Mouse (Mus musculus): ENCODE measurements at regions not wholly inside any gene's neighbourhood (a gene's known extent, or its start where the extent isn't known, plus 50 kb on each side); places are given as distances from the start of the nearest gene placed in this dataset.

- no peak for DNase-seq
Measured at GRCm38 (mm10) chr12:25213782-25214478, 117.0 kb upstream of the Id2 start.

DNA sequence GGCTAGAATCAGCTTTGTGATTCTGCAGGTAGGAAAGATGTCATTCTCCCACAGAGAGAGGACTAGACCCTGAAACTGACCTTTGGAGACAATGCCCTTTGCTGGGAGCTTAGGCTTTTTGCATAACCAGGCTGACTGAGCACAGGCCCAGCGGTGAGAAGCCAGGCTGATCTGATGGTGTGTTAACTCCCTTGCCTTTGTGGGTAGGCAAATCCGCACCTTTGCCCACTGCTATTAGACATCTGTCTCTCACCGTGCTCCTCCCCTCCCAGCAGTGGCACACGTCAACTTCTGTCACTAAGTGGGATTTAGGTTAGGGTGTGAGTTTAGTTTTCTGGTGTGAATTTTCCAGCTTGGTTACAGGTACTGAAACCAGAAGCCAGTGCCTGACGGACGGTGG is 114.4 kb upstream of the Id2 start:
- no peak for DNase-seq

DNA sequence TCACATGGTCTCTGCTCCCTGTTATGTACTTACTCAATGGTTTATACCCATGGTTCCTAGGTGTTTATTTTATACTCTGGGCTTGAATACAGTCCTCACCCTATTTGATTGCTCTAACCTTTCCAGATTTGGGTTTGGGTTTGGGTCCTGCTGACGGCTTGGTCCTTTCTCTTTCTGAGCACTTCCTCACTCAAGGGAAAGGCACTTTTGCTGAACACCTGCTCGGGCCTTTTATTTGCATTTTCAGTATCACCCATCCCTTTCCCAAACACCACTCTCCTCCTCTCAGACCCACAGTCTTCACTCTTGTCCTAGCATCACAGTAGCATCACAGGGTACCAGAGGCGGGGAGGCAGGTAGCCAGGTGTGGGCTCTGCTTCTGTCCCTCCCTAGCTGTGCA is 113.7 kb upstream of the Id2 start:
- DNase-seq, result no peak

DNA sequence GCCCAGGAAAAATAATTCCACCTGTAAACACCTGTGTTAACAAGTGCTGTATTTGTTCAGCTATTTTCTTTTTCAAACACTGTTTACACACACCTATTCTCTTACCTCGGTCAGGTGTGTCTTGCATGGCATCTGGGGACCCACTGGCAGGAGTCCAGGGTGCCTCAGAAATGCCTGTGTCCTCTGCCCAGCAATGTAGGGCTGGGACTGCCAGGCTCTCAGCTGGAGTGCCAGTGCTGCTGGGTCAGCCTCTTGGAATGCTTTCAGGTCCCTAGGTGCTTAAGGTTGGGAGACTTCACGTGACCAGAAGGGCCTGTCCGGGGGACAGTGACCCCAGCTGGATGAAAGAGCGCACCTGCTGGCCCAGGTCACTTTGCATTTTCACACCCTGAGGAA is 112.4 kb upstream of the Id2 start:
- DNase-seq, result peak; percentile 72

DNA sequence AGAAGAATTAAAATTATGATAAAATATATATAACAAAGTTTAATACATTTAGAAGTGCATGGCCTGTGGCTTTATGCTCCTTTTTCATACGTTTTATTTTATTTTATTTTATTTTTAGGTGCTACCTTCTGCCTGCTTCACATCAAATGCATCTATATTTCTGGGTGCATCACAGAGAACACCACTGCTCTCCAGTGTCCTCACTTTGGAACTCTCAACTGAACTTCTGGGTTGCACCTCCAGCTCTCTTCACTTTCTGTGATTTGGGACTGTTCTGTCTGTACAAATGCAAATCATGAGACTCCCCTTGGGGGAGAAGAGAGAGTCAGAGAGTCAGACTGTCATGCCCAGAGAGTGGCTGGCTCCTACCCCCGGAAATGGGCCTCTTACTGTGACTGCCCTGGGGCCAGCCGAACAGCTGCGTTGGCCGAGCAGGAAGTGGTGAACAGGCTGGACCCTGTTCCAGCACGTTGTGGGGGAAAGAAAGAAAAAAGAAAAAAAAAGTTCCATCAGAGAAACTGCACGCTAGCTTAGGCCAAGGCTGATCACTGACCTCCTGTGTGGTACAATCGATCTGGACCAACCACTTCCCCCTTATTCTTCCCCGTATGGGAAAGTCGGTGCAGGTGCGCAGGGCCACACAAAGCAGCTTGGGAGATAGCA is 111.9 kb upstream of the Id2 start:
- DNase-seq, result peak; percentile 52

DNA sequence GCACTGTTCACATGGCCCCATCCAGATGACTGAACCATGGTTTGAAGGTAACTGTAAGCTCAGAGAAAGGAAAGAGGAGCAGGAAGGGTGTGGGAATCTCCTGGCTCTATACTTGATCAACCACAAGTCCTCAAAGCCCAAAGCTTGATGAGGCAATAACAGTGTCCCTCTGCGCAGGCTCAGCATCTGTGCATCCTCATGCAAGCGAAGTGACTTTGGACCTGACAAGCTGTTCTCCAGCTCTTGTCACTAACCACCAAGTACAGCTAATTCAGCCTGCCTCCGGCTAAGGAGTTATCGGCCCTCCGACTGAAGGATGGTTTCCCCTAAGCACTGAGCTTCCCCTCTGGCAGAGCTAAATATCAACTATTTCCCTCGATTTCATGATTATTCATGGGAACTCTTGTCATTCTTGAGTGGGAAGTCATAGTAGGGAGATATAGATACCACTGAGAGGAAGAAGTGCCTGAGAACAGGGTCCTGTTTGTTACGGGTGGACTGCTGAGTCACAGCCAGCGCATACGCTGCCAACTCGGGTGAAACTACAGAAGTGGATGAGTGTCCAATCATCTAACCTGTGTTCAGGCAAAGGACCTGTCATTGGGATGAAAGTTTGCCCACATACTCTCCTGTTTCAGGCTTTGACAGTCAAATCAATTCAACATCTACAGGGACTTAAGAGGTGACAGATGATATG is 106.6 kb upstream of the Id2 start:
- no peak for DNase-seq

DNA sequence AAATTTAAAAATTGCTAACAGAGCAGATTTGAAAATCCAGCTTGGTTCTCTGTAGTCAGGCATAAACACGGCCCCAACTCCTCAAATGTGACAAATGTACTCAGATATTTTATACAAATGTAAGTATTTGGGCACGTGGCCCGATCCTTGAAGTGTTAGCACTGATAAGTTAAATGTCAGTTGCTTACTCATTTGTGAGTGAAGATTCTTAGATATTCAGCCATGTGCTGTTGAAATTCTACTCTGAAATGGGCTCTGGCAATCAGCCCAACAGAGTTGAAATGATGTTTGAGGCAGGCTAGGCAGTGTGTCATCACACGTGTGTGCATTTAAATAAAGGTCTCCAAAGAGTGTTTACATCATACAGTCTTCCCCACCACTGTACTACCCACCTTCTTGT is 103.2 kb upstream of the Id2 start:
- DNase-seq, result no peak

GRCm38 (mm10) chr12:25197757-25198156 is 100.8 kb upstream of the Id2 start:
- DNase-seq, result peak; percentile 65

DNA sequence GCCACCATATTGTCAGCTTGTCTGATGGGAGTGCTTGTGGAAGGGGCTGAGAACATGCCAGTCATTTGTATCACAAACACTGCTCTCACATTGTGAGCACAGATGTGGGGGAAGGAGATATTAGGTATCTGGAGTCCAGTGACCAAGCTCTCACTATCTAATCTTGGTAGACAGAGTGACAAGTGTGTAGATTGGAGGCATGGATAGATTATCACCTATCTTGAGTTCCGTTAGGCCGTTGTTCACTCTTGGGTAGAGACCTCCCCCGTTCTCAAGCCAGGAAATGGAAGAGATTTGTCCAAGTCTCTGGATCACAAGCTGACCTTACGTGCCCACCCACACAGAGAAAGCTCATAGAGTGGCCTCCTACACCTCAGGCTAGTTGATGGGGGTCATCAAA is 99.1 kb upstream of the Id2 start:
- DNase-seq, result no peak

DNA sequence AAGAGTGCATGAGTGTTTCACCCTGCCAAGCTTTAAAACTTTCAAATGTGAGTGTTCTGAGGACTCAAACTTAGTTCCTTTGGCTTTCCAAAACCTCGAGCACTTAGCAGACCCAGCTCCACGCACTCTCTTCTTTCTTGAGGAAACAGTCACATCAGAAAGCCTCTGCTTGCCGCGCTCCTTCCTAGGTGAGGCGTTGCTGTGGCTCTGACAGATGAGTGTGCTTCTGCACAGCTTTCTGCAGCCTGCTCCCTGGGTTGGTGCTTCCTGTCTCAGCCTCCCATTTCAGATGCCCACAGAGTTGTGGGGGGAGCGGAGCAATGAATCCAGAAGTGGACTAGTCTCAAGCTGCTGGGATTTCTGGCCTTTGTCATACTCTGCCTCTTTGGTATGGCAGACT is 95.3 kb upstream of the Id2 start:
- no peak for DNase-seq

- peak; percentile 48 for DNase-seq
Measured at GRCm38 (mm10) chr12:25190360-25190759, 93.4 kb upstream of the Id2 start.

DNA sequence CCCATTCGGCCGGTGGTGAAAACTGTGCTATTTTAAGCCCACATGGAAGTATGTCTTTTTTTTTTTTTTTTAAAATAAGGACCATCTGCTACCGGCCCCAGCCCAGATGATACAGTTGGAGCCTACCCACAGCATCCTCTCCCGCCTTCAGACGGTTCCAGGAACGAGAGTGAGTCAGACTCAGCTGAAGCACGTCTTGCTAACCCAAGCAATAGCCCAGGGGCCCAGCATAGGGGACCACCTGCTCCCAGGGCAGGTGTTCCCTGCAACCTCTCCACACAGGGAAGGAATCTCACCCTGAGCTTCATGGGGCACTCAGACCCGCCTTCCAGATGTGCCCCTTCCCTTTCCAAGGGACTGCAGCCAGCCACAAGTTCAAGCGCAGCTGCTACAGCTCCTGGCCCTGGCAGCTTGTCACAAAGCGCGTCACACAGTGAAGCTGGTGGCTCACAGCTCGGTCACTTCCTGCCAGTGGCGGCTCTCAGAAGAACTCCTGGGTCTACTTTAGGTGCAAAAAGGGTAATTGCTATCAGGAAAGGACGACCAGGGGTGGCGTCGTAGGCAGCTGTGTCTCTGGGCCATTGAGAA is 92.3 kb upstream of the Id2 start:
- peak; percentile 50 for DNase-seq

GRCm38 (mm10) chr12:25188556-25188955 is 91.6 kb upstream of the Id2 start:
- DNase-seq, result no peak

DNA sequence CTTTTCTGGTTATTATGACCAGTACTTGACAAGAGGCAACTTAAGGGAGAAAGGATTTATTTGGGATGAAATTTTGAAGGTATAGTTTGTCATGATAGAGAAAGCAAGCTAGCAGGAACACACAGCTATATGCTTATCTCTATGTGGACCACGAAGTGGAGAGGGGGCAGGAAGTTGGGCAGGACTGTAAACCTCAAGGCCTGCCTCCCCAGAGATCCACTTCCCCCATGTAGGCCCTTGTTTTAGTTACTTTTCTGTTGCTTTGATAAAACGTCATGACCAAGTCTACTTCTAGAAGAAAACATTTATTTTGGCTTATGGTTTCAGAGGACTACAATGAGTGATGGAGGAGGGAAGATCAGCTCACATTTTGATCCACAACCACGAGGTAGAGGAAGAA is 90.3 kb upstream of the Id2 start:
- DNase-seq, result no peak

GRCm38 (mm10) chr12:25182680-25183079 is 85.7 kb upstream of the Id2 start:
- no peak for DNase-seq

DNA sequence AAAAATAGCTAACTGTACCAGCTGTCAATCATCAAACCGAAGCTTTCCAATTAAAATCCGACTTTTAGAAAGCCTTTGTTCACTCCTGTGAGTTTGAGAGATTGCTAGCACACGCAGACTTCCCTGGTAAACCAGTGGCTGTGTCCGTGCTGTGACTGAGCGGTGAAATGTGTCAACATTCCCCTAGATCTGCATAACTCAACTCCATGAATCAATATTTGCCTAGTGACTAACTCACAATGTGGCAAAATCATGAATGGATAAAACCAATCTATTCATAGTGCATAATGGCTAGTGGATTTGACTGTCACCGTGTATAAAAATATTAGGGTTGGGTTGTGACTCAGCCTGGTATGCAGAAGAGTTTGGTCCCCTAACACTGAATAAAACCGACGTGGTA is 84.4 kb upstream of the Id2 start:
- DNase-seq, result no peak

- no peak for DNase-seq
Measured at GRCm38 (mm10) chr12:25180861-25181260, 83.9 kb upstream of the Id2 start.

DNA sequence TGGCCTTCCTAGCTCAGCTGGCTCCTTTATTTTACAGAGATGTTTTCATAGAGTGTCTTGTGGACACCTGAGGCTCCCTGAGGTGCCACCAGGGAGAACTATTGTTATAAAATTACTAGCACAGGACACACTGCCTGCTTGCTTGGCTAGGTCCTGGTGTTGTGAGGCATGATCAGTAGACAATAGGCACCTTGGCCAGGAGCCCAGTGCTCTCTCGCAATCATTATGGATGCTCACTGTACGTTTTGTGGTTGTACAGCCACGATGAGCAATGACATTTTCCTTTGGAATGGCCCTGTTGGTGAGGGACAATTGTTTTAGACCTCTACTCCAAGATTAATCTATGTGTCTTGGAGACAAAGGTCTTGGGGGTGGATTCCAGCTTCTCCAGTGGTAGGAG is 83.3 kb upstream of the Id2 start:
- DNase-seq, result peak; percentile 52

- no peak for DNase-seq
Measured at GRCm38 (mm10) chr12:25178491-25179115, 81.7 kb upstream of the Id2 start.

DNA sequence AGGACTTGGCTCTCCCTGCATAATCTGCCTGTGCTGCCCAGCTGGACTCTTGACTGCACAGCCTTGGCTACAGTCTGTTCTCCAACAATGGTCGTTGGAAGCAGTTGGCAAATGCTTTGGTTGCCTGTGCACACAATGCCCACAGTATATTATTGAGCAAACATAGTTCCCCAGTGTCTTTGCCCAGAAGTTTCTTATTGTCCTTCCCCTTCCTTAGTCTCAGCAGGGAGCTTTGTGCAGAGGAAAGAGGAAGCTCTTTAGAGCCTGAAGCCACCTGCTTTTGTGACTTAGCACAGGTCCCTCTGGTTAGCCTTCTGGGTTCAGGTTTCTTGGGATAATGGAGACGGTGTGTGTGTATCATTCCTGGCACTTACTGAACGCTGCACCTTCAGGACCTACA is 80.9 kb upstream of the Id2 start:
- DNase-seq, result no peak

DNA sequence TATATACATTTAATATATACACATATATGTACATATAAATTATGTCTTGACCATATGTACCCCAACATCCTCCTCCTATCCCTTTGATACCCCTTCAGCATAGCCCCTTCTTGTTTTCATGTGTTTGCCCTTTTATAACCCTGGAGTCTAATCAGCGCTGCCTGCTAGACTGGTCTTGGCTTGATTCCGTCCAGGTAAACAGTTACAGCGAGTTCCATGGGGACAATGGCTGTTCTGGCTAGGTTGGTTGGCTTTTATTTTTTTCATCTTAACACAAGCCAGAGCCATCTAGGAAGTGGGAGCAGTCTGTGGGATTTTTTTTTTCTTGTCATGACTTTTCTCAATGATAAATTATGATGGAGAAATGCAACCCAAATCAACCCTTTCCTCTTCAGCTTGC is 79.6 kb upstream of the Id2 start:
- no peak for DNase-seq

DNA sequence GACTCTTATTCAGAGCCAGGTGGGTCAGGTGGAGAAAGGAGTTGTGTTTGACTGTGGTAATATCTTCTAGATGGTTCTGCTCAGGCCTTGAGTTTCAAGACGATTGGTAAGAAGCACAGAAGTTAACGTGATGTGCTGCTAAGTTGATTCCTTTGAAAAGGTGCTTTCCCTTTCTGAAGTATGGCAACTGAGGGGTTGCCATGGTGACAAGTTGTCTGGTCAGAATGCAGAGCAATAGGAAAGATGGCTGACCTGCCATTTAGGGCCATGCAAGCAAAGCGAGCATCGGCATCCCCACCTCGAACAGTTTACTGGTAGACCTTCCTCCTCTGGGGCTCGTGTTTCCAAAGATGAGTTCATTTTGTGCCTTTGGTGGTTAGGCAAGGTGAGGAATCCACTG is 76.1 kb upstream of the Id2 start:
- DNase-seq, result no peak

DNA sequence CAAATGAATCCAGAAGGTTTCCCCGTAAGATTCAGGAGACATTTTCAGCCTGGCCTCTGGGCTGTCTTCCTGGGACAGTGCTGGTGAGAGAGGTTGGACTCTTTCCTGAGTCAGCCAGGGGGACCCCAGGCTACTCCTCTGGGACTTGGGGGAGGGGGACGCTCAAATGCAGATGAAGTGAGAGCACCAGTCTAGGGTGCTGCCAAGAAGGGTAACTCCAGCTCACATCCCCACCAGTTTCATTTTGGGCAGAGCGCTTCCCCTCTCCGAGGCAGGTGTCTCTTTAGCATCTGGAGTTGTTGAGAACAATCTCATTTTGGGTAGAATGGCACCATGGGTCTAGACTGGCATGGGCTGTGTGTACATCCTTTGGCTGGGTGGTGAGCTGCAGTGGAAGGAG is 75.5 kb upstream of the Id2 start:
- DNase-seq, result no peak

DNA sequence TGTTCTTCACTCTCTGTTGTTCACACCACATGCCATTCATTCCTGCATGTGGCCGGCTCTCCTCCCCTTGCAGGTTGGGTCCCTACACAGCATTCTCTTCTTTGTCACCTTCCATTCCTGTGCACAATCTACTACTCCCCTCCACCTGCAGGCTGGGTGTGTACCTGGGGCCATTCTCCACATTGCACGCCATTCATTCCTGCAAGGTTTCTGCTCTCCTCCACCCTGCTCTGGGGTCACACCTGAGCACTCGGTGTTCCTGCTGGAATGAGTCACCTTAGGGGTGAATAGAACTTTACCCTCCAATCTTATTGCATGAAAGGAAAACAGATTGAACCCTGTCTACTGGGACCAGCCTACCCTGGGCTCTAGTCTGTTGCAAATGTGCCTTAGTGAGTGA is 72.7 kb upstream of the Id2 start:
- no peak for DNase-seq
